Mouse (Mus musculus): Measurements from ENCODE around the gene Fbxo27. TPM values are rescaled to one million over a fixed set of nuclear protein-coding genes. Genes with fewer than 3 reads are reported as not detected.

Gene Fbxo27
- total and polyA plus RNA-seq, 2 experiments from 2014 or later: 6.1 to 10.2 TPM

- Histone ChIP-seq H3K27ac (no peak overlapping the region), H3K9me3 (ENCODE audit: low read length) (no peaks in the 10 kb centered on the region), H3K4me1 (ENCODE audit: insufficient read depth, low read length) (no peaks in the 10 kb centered on the region), H3K4me2 (ENCODE audit: low read depth, low read length) (no peak overlapping the region), H3K4me3 (ENCODE audit: low read length) (no peak overlapping the region), H3K27me3 (ENCODE audit: insufficient read depth, low read length) (no peaks in the 10 kb centered on the region), H3K36me3 (ENCODE audit: insufficient read depth, low read length) (no peaks in the 10 kb centered on the region), H3K9ac (replicated peaks; ENCODE audit: low read length) (no peak overlapping the region)
- peak; percentile 27 for TF ChIP-seq CTCF (IDR thresholded peaks at IDR 0.05; ENCODE audit: low read depth)
- ATAC-seq (no peak), DNase-seq (ENCODE audit: low spot score) (no peak)
- WGBS: 94% methylated on average over 7 of the region's 7 CpGs
Measured at GRCm38 (mm10) chr7:28722079-28722478, 29.4 kb downstream of the Fbxo27 start.

- no peak for TF ChIP-seq CTCF (IDR thresholded peaks at IDR 0.05; ENCODE audit: low read depth)
- Histone ChIP-seq H3K36me3 (ENCODE audit: insufficient read depth, low read length) (no peaks in the 10 kb centered on the region), H3K4me1 (ENCODE audit: insufficient read depth, low read length) (no peaks in the 10 kb centered on the region), H3K9me3 (ENCODE audit: low read length) (no peaks in the 10 kb centered on the region), H3K4me2 (ENCODE audit: low read depth, low read length) (no peak overlapping the region), H3K9ac (replicated peaks; ENCODE audit: low read length) (no peak overlapping the region), H3K27ac (no peak overlapping the region), H3K27me3 (ENCODE audit: insufficient read depth, low read length) (no peaks in the 10 kb centered on the region), H3K4me3 (ENCODE audit: low read length) (no peak overlapping the region)
- ATAC-seq (no peak), DNase-seq (ENCODE audit: low spot score) (no peak)
- 92% methylated on average over 2 of the region's 2 CpGs for whole genome bisulfite sequencing
Measured at GRCm38 (mm10) chr7:28724613-28725012, 32.0 kb downstream of the Fbxo27 start.

GRCm38 (mm10) chr7:28726600-28726999 lies 34.0 kb downstream of the Fbxo27 start:
- ATAC-seq (peak; percentile 78), DNase-seq (ENCODE audit: low spot score) (peak; percentile 90)
- H3K9ac ChIP-seq (replicated peaks; ENCODE audit: low read length): no peak overlapping the region
- no peaks in the 10 kb centered on the region for H3K36me3 ChIP-seq (ENCODE audit: insufficient read depth, low read length)
- TF ChIP-seq CTCF (IDR thresholded peaks at IDR 0.05; ENCODE audit: low read depth): peak; percentile 94
- no peaks in the 10 kb centered on the region for H3K4me1 ChIP-seq (ENCODE audit: insufficient read depth, low read length)
- peak overlapping the region; percentile 30 for H3K4me2 ChIP-seq (ENCODE audit: low read depth, low read length)
- WGBS: 6% methylated on average over 14 of the region's 14 CpGs
- no peak overlapping the region for H3K4me3 ChIP-seq (ENCODE audit: low read length)
- H3K9me3 ChIP-seq (ENCODE audit: low read length): peaks cover 3% of the 10 kb centered on the region; the same call in 1 of the 2 replicates
- no peaks in the 10 kb centered on the region for H3K27me3 ChIP-seq (ENCODE audit: insufficient read depth, low read length)
- no peak overlapping the region for H3K27ac ChIP-seq

- ATAC-seq (peak; percentile 65), DNase-seq (ENCODE audit: low spot score) (peak; percentile 72)
- Histone ChIP-seq H3K36me3 (ENCODE audit: insufficient read depth, low read length) (no peaks in the 10 kb centered on the region), H3K9ac (replicated peaks; ENCODE audit: low read length) (0 out of 2 replicates have a peak overlapping the region, but pooled peaks have one; percentile 24), H3K27ac (no peak overlapping the region), H3K4me1 (ENCODE audit: insufficient read depth, low read length) (no peaks in the 10 kb centered on the region), H3K4me2 (ENCODE audit: low read depth, low read length) (no peak overlapping the region), H3K27me3 (ENCODE audit: insufficient read depth, low read length) (no peaks in the 10 kb centered on the region), H3K4me3 (ENCODE audit: low read length) (no peak overlapping the region), H3K9me3 (ENCODE audit: low read length) (peaks cover 3% of the 10 kb centered on the region; the same call in 1 of the 2 replicates)
- 36% methylated on average over 10 of the region's 10 CpGs for WGBS
- peak; percentile 65 for TF ChIP-seq CTCF (IDR thresholded peaks at IDR 0.05; ENCODE audit: low read depth)
Measured at GRCm38 (mm10) chr7:28727649-28728340, 35.1 kb downstream of the Fbxo27 start.

GRCm38 (mm10) chr7:28732341-28733142 lies 39.9 kb downstream of the Fbxo27 start:
- peaks cover 3% of the 10 kb centered on the region; the same call in 1 of the 2 replicates for H3K9me3 ChIP-seq (ENCODE audit: low read length)
- WGBS: 4% methylated on average over 58 of the region's 58 CpGs
- ATAC-seq (peak; percentile 77), DNase-seq (ENCODE audit: low spot score) (peak; percentile 66)
- no peaks in the 10 kb centered on the region for H3K4me1 ChIP-seq (ENCODE audit: insufficient read depth, low read length)
- no peak for TF ChIP-seq CTCF (IDR thresholded peaks at IDR 0.05; ENCODE audit: low read depth)
- H3K4me2 ChIP-seq (ENCODE audit: low read depth, low read length): peak overlapping the region; percentile 56
- H3K36me3 ChIP-seq (ENCODE audit: insufficient read depth, low read length): no peaks in the 10 kb centered on the region
- H3K4me3 ChIP-seq (ENCODE audit: low read length): peak overlapping the region; percentile 38
- no peak overlapping the region for H3K27ac ChIP-seq
- H3K9ac ChIP-seq (replicated peaks; ENCODE audit: low read length): peak overlapping the region; percentile 41; the same call in 1 of the 2 replicates
- no peaks in the 10 kb centered on the region for H3K27me3 ChIP-seq (ENCODE audit: insufficient read depth, low read length)

GRCm38 (mm10) chr7:28733211-28733610 lies 40.6 kb downstream of the Fbxo27 start:
- peak overlapping the region; percentile 38 for H3K4me3 ChIP-seq (ENCODE audit: low read length)
- TF ChIP-seq CTCF (IDR thresholded peaks at IDR 0.05; ENCODE audit: low read depth): no peak

More at GRCm38 (mm10) chr7:28733211-28733610, 40.6 kb downstream of the Fbxo27 start:
- WGBS: 13% methylated on average over 11 of the region's 11 CpGs
- Histone ChIP-seq H3K4me1 (ENCODE audit: insufficient read depth, low read length) (no peaks in the 10 kb centered on the region), H3K36me3 (ENCODE audit: insufficient read depth, low read length) (no peaks in the 10 kb centered on the region), H3K27me3 (ENCODE audit: insufficient read depth, low read length) (no peaks in the 10 kb centered on the region), H3K9ac (replicated peaks; ENCODE audit: low read length) (no peak overlapping the region), H3K4me2 (ENCODE audit: low read depth, low read length) (peak overlapping the region; percentile 56), H3K9me3 (ENCODE audit: low read length) (peaks cover 3% of the 10 kb centered on the region; the same call in 1 of the 2 replicates), H3K27ac (no peak overlapping the region)
- DNase-seq (ENCODE audit: low spot score) (no peak), ATAC-seq (0 out of 2 replicates have a peak, but pooled peaks have one; percentile 1)
